Mouse (Mus musculus): ENCODE results near the gene Ifitm7.

Ifitm7 gene

GRCm38 (mm10) chr16:13986574-13987478 is at the start of gene Ifitm7, which contains the start of gene 2900011O08Rik:
TSS of gene Ifitm7 (minus strand) at chr16:13986888.
TSS of gene 2900011O08Rik (plus strand) at chr16:13986604.
- in situ Hi-C loops (cut with MboI, MseI): no loop called here

- in situ Hi-C loops (cut with MboI, MseI): no loop called here
Observed at GRCm38 (mm10) chr16:14033076-14033475, 46.4 kb upstream of the Ifitm7 start.

DNA sequence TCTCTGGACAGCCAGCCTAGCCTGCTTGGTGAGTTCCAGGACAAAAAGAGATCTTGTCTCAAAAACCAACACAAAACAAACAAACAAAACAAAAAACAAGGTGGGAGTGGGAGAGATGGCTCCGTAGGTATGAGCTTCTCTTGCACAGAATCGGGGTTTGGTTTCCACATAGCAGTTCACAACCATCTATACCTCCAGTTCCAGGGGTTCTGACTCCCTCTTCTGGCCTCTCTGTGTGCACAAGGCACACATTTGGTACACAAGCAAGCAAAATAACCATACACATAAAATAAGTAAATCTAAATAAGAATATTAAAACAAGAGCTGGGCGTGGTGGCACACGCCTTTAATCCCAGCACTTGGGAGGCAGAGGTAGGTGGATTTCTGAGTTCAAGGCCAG is 44.0 kb upstream of the Ifitm7 start:
- in situ Hi-C loops (cut with MboI, MseI): no loop called here

- in situ Hi-C loops (cut with MboI, MseI): no loop called here
Observed at GRCm38 (mm10) chr16:14029851-14030250, 43.2 kb upstream of the Ifitm7 start.

GRCm38 (mm10) chr16:14029072-14029471 is 42.4 kb upstream of the Ifitm7 start:
- in situ Hi-C loops (cut with MboI, MseI): no loop called here

- in situ Hi-C loops (cut with MboI, MseI): no loop called here
Observed at GRCm38 (mm10) chr16:14025091-14025990, 38.7 kb upstream of the Ifitm7 start.

DNA sequence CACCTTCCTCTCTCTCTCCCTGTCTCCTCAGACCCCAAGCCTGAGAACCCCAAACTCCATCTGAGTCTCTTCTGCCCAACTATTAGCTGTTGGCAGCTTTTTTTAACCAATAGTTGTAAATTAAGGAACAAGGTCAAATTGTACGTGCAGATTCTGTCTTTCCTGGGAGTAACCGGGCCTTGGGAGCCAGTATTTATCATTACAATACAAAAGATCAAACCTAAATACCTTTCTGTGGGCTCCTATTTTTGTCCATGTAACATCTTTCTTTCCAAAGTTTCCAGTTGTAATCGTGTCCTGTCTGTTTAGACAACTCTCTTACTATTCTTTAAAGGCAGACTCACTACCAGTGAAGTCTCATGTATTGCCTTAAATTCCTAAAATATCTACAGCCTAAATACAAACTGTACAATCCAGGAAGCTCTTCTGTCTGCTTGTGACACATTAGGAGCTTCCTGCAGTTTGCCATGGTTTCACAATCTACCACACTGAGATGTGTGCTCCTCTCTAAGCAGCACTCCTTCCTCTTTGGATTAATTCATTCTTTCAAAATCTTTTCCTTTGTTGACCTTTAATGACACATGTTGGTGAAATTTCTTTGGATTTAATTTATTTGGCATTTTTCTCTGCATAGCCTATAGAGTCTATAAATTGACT is 34.6 kb upstream of the Ifitm7 start:
- in situ Hi-C loops (cut with MboI, MseI): no loop called here

GRCm38 (mm10) chr16:14017306-14017705 is 30.6 kb upstream of the Ifitm7 start:
- in situ Hi-C loops (cut with MboI, MseI): loop anchor here in 1 of 2 experiments (5.0 to 10.0 kb wide), 2 partner anchors 85 to 917 kb away; no protein-coding TSS in a partner anchor

DNA sequence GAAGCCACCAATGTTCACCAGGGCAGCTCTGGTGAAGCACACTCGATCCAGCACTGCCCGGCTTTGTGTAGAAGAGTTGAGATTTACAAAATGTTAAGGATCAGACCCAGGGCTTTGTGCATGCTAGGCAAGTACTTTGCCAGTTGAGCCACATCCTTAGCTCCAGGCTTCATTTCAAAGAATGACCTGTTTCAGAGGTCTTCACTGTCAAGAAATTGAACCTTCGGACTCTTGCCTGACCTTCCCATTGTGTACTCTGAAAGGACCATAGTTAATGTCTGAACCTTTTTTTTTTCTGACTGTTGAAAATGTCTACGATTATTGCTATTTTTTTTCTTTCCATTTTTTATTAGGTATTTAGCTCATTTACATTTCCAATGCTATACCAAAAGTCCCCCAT is 23.3 kb upstream of the Ifitm7 start:
- in situ Hi-C loops (cut with MboI, MseI): loop anchor here in 1 of 2 experiments (10.0 kb wide), 1 partner anchor 925 kb away; no protein-coding TSS in a partner anchor

DNA sequence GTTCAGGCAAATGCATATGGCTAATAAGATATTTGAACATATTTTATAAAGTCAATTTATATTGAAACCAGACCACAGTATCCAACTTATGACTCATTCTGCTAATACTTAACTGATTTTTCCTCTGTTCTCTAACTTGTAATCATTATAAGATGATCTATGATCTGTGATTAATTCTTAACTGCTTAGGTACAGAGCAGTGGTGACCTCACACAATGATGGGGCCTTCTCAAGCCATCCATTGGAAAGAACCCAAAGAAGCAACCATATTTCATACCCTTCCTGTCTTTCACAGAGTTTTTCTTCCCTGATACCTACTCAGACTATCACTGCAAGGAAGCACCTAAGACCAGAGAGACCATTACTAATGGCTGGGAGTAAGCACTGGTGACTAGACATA is 22.0 kb upstream of the Ifitm7 start:
- in situ Hi-C loops (cut with MboI, MseI): no loop called here

GRCm38 (mm10) chr16:14008081-14008480 is 21.4 kb upstream of the Ifitm7 start:
- in situ Hi-C loops (cut with MboI, MseI): no loop called here

DNA sequence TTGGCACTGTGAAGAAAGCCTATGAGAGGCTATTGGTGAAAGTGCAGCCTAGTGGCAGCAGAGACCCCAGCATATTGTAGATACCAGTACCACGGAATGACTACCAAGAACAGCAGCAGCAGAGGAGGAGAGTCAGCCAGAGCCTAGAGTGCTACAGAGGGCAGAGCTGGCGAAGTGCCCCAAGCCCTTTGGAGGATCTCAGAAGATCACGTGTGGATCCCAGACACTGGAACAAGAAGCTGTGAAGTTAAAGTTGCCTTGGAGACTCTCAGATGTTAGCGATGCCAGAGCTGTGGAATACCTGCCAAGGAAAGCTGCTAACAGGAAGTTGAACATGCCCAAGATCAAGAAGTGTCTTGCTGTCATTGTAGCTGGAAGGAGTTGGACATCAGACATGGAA is 18.6 kb upstream of the Ifitm7 start:
- in situ Hi-C loops (cut with MboI, MseI): no loop called here

DNA sequence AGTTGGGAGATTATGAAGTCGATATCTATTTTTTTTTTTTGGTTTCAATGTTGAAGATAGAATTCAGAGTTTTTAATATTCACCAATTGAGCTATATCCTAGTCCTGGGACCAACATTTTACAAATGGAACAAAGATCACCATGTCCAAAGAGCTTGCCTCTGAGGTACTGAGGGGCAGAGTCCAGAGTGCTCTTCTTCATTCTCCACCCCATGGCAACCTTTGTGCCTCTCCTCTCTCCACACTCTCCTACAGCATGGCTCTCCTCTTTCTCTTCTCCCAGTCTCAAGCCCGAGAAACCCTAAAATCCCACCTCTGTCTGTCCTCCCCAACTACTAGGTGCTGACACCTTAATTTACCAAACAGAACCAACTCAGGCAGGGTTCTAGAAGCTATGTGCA is 18.0 kb upstream of the Ifitm7 start:
- in situ Hi-C loops (cut with MboI, MseI): no loop called here

GRCm38 (mm10) chr16:14004170-14004569 is 17.5 kb upstream of the Ifitm7 start:
- in situ Hi-C loops (cut with MboI, MseI): no loop called here

- in situ Hi-C loops (cut with MboI, MseI): no loop called here
Observed at GRCm38 (mm10) chr16:14003386-14004130, 16.9 kb upstream of the Ifitm7 start.

DNA sequence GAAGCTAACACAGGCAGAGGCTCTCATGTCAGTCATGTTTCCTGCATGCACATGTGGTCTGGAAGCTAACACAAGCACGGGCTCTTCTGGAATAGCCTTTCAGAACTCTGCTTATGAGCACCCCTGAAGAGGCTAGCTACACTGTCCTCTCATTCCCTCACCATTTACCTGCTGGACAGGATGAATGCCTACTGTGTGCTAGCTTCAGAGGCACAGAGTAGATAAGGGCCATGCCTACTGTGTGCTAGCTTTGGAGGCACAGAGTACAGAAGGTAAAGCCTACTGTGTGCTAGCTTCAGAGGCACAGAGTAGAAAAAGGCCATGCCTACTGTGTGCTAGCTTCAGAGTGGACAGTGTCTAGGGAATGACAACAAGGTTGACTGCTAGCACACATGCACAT is 7.8 kb upstream of the Ifitm7 start:
- in situ Hi-C loops (cut with MboI, MseI): no loop called here

GRCm38 (mm10) chr16:13994076-13994475 is 7.4 kb upstream of the Ifitm7 start:
- in situ Hi-C loops (cut with MboI, MseI): no loop called here

DNA sequence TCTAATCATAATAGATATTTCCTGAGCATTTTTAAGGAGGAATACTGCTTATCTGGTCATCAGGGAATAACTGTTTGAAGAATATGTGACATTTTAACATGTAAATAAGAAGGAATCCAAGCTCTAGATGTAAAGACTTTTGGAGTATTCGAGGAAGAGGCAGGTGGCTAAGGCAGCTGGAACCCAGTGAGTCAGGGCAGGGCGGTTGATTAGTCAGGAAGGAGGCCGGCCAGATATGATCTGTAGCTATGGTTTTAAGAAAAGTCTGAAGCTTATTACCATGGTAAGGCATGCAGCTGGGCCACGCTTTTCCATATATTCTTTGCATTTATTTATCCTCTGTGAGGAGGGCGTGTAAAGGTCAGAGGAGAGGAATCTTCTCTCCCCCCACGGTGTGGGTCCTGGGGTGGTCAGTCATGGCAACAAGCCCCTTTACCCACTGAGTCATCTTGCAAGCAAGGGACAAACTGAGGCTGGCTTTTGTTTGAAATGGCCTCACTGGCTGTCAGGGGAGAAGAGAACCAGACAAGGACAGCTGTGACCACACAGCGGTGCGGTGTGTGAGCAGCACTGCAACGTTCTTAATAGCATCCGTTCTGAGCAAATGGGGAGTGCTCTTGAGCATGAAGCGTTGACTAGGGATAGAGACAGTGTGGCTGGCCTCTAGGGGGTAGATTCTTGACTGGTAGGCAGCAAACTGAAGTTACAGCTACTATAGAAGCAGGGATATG is 6.0 kb upstream of the Ifitm7 start:
- in situ Hi-C loops (cut with MboI, MseI): no loop called here

DNA sequence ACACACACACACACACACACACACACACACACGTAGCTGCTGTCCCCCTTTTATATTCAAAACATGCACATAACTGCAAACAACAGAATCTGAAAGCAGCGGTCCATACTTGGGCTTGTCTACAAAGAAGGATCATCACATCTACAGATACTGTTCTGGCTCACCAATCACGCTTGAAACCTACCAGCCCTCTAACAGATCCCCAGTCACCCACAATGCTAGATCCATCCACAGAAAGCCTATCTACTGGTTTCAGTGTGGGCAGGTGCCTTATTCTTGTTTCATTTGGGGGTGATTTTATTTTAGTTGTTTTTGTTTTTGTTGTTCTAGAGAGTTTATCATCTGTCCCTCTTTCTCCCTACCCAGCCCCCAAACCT is 503 bp downstream of the Ifitm7 start:
- in situ Hi-C loops (cut with MboI, MseI): no loop called here

DNA sequence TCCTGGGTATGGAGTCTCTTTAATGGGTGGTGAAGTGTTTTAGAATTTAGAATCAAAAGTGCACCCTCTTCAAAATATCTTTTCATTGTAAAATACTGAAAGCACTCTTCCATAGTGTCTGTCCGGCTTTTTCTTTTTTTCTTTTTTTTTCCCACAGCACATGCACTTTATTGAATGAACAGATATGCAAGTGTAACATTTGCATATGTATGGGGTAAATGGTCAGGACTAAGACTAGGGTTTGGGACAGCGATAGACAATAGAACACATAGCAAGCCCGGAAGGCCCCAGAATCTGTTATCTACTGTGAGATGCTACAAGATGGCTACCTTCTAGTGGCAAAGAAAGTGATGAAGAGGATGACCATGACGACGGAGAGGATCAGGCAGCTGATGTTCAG is 3.5 kb downstream of the Ifitm7 start:
- in situ Hi-C loops (cut with MboI, MseI): no loop called here

All from T-helper 17 cell (primary cell).